ENCODE assay signal across 10 mouse cellular contexts in genomic region chr8:119912643-119913042, GRCm38 (mm10). TPM values are rescaled to one million over a fixed set of nuclear protein-coding genes. Genes with fewer than 3 reads are reported as not detected.
DNase-seq lines count a peak whose midpoint lies in the region; ATAC-seq and TF ChIP-seq lines count a peak whose summit lies in the region.
"Had no signal": no experiment of that assay in that cellular context is flagged by ENCODE, and none has a peak within 500 bp of the region (broad histone marks: within the 10 kb centered on the region; RNA-seq: fewer than 3 reads in every experiment).

No protein-coding gene starts in this region.

- no peak overlapping the region; the same call in 1 of the 2 replicates for H3K4me3 ChIP-seq in heart, embryonic 16.5 days (ENCODE audit: low read length)
- 0 out of 2 replicates have a peak overlapping the region, but pooled peaks have one; percentile 1 for H3K4me3 ChIP-seq in brown adipose tissue, adult 24 weeks (ENCODE audit: insufficient read depth, low read depth, low read length)
- peak overlapping the region; percentile 77; the same call in 1 of the 2 replicates for H3K4me3 ChIP-seq in hindbrain, postnatal 0 days (ENCODE audit: low read length)
- H3K4me3 ChIP-seq in midbrain, embryonic 15.5 days = peak overlapping the region; percentile 84; the same call in 1 of the 2 replicates

- H3K9ac ChIP-seq in heart, embryonic 16.5 days (ENCODE audit: low read length) = no peak overlapping the region
- H3K9ac ChIP-seq in hindbrain, postnatal 0 days (replicated peaks; ENCODE audit: low read length) = no peak overlapping the region
- peak overlapping the region; percentile 95 for H3K9ac ChIP-seq in midbrain, embryonic 15.5 days

- H3K4me1 ChIP-seq in heart, embryonic 16.5 days (ENCODE audit: control insufficient read depth, insufficient read depth, low read length) = peaks cover 46% of the 10 kb centered on the region
- H3K4me1 ChIP-seq in brown adipose tissue, adult 24 weeks (ENCODE audit: control insufficient read depth, insufficient read depth, insufficient read length, low read length) = peaks cover 30% of the 10 kb centered on the region
- H3K4me1 ChIP-seq in hindbrain, postnatal 0 days (ENCODE audit: insufficient read depth, low read length) = peaks cover 25% of the 10 kb centered on the region
- H3K4me1 ChIP-seq in midbrain, embryonic 15.5 days = peaks cover 52% of the 10 kb centered on the region

- TF ChIP-seq CTCF in hindbrain, postnatal 0 days (IDR thresholded peaks at IDR 0.05; ENCODE audit: low read depth) = no peak

- no peaks in the 10 kb centered on the region for H3K36me3 ChIP-seq in heart, embryonic 16.5 days (ENCODE audit: control insufficient read depth, insufficient read depth)
- H3K36me3 ChIP-seq in hindbrain, postnatal 0 days (ENCODE audit: insufficient read depth, low read length) = no peaks in the 10 kb centered on the region
- no peaks in the 10 kb centered on the region for H3K36me3 ChIP-seq in midbrain, embryonic 15.5 days (replicated peaks)

- peak overlapping the region; percentile 82 for H3K4me2 ChIP-seq in heart, embryonic 16.5 days (ENCODE audit: low read depth, low read length)
- peak overlapping the region; percentile 87 for H3K4me2 ChIP-seq in hindbrain, postnatal 0 days (ENCODE audit: low read depth, low read length)
- peak overlapping the region; percentile 69 for H3K4me2 ChIP-seq in midbrain, embryonic 15.5 days

- DNase-seq in heart, postnatal 36 days = no peak
- DNase-seq in hindbrain, postnatal 0 days (ENCODE audit: low spot score) = no peak
- no peak for DNase-seq in cerebellum, postnatal 10 days
- no peak for DNase-seq in cerebellum, adult 11-12 months
- DNase-seq: cerebellum, postnatal 14 days; kidney, adult 8-10 months had no signal

- no peaks in the 10 kb centered on the region for H3K9me3 ChIP-seq in heart, embryonic 16.5 days (replicated peaks; ENCODE audit: control insufficient read depth, low read length)
- H3K9me3 ChIP-seq in hindbrain, postnatal 0 days (ENCODE audit: low read length) = no peaks in the 10 kb centered on the region
- no peaks in the 10 kb centered on the region for H3K9me3 ChIP-seq in midbrain, embryonic 15.5 days

- H3K27ac ChIP-seq in heart, embryonic 16.5 days (ENCODE audit: low read length) = no peak overlapping the region
- no peak overlapping the region for H3K27ac ChIP-seq in brown adipose tissue, adult 24 weeks (replicated peaks; ENCODE audit: low read depth, low read length)
- H3K27ac ChIP-seq in hindbrain, postnatal 0 days = no peak overlapping the region
- no peak overlapping the region for H3K27ac ChIP-seq in midbrain, embryonic 15.5 days

- intact Hi-C loops in heart, postnatal 36 days (cut with DNase I) = no loop called here

- no peak for ATAC-seq in heart, embryonic 16.5 days (replicated peaks; ENCODE audit: extremely low read depth, insufficient read depth, low FRiP score)
- ATAC-seq in hindbrain, postnatal 0 days = no peak
- no peak for ATAC-seq in midbrain, embryonic 15.5 days (replicated peaks)
- no peak for ATAC-seq in erythroid progenitor cell, adult 5-6 weeks (replicated peaks; ENCODE audit: low FRiP score, poor library complexity, severe bottlenecking)

- no peaks in the 10 kb centered on the region for H3K27me3 ChIP-seq in heart, embryonic 16.5 days (ENCODE audit: control insufficient read depth, insufficient read depth, low read length)
- H3K27me3 ChIP-seq in hindbrain, postnatal 0 days (ENCODE audit: insufficient read depth, low read length) = no peaks in the 10 kb centered on the region
- no peaks in the 10 kb centered on the region for H3K27me3 ChIP-seq in midbrain, embryonic 15.5 days (replicated peaks)

- WGBS in heart, embryonic 16.5 days = 44% methylated on average over 6 of the region's 6 CpGs
- WGBS in hindbrain, postnatal 0 days = 38% methylated on average over 6 of the region's 6 CpGs
- 40% methylated on average over 6 of the region's 6 CpGs for WGBS in midbrain, embryonic 15.5 days

RNA-seq across cellular contexts. Expression of gene Gm20388, which starts 2.0 kb away (rescaled TPM):
- polyA plus RNA-seq in heart, embryonic 16.5 days (2015; fragmentation: Nextera tagmentation; extraction: Ambion mirVana) = 4.5 and 7.6 TPM in 2 replicates
- 1 to 10 TPM; 3.5 to 4.9 TPM for total RNA-seq in heart, postnatal 36 days (2021)
- 40.2 and 44.7 TPM in 2 replicates for polyA plus RNA-seq in brown adipose tissue, adult 24 weeks (2012; ENCODE audit: insufficient read depth, insufficient read length, missing spikeins)
- total RNA-seq in hindbrain, postnatal 0 days (2014; rRNA removed) = 58.0 and 71.3 TPM in 2 replicates
- polyA plus RNA-seq in hindbrain, postnatal 0 days (2015; fragmentation: Nextera tagmentation; extraction: Ambion mirVana) = not detected in 2 replicates
- 5.6 TPM in 1 of 2 replicates, not detected in the other for polyA plus RNA-seq in midbrain, embryonic 15.5 days (2015; fragmentation: Nextera tagmentation; extraction: Ambion mirVana)
- 4.2 and 5.0 TPM in 2 replicates for total RNA-seq in erythroid progenitor cell, adult 5-6 weeks (2015; ENCODE audit: low replicate concordance)
- 7.4 TPM in 1 of 2 replicates, not detected in the other for total RNA-seq in erythroid progenitor cell, adult 5-6 weeks (2017; ENCODE audit: low replicate concordance)

RNA-seq across cellular contexts. Expression of gene Usp10, which starts 2.5 kb away (rescaled TPM):
- 90.7 and 101 TPM in 2 replicates for polyA plus RNA-seq in heart, embryonic 16.5 days (2015; fragmentation: Nextera tagmentation; extraction: Ambion mirVana)
- total RNA-seq in heart, postnatal 36 days (2021) = 10 to 100 TPM; 45.5 to 50.8 TPM
- polyA plus RNA-seq in brown adipose tissue, adult 24 weeks (2012; ENCODE audit: insufficient read depth, insufficient read length, missing spikeins) = 40.9 and 46.6 TPM in 2 replicates
- total RNA-seq in hindbrain, postnatal 0 days (2014; rRNA removed) = 88.5 and 91.1 TPM in 2 replicates
- polyA plus RNA-seq in hindbrain, postnatal 0 days (2015; fragmentation: Nextera tagmentation; extraction: Ambion mirVana) = 89.0 and 94.2 TPM in 2 replicates
- polyA plus RNA-seq in midbrain, embryonic 15.5 days (2015; fragmentation: Nextera tagmentation; extraction: Ambion mirVana) = 151 and 155 TPM in 2 replicates
- 47.8 and 119 TPM in 2 replicates for total RNA-seq in erythroid progenitor cell, adult 5-6 weeks (2015; ENCODE audit: low replicate concordance)
- total RNA-seq in erythroid progenitor cell, adult 5-6 weeks (2017; ENCODE audit: low replicate concordance) = 77.7 and 112 TPM in 2 replicates

RNA-seq across cellular contexts. Expression of gene Klhl36, which starts 50.6 kb away (rescaled TPM):
- 10.8 and 11.4 TPM in 2 replicates for polyA plus RNA-seq in heart, embryonic 16.5 days (2015; fragmentation: Nextera tagmentation; extraction: Ambion mirVana)
- 1 to 10 TPM; 2.5 to 2.6 TPM for total RNA-seq in heart, postnatal 36 days (2021)
- 2.7 and 4.0 TPM in 2 replicates for polyA plus RNA-seq in brown adipose tissue, adult 24 weeks (2012; ENCODE audit: insufficient read depth, insufficient read length, missing spikeins)
- 36.6 and 37.3 TPM in 2 replicates for total RNA-seq in hindbrain, postnatal 0 days (2014; rRNA removed)
- 20.6 and 22.0 TPM in 2 replicates for polyA plus RNA-seq in hindbrain, postnatal 0 days (2015; fragmentation: Nextera tagmentation; extraction: Ambion mirVana)
- polyA plus RNA-seq in midbrain, embryonic 15.5 days (2015; fragmentation: Nextera tagmentation; extraction: Ambion mirVana) = 18.3 and 20.2 TPM in 2 replicates
- 1.1 TPM in 1 of 2 replicates, not detected in the other for total RNA-seq in erythroid progenitor cell, adult 5-6 weeks (2015; ENCODE audit: low replicate concordance)
- 1.8 and 2.3 TPM in 2 replicates for total RNA-seq in erythroid progenitor cell, adult 5-6 weeks (2017; ENCODE audit: low replicate concordance)
